Mouse (Mus musculus) left cerebral cortex, adult 18-20 months (tissue): ENCODE measurements around the gene Ccdc8. TPM values are rescaled to one million over a fixed set of nuclear protein-coding genes. Genes with fewer than 3 reads are reported as not detected.

ENCODE experiments used
- DNase-seq, 2 experiments: peaks; one replicate each; pipeline ENCODE4 v3.0.0; 2021 to 2022; ENCODE audit warnings: low spot score in 2 of 2, mixed read lengths in 1 of 2
- total RNA-seq, 2 experiments: library from RNA; stranded (reverse); gene quantifications; 2 replicates each; pipeline ENCODE4 v1.2.3; 2021

The Ccdc8 gene
- total RNA-seq, 2 experiments from 2014 or later: 2.1 to 2.6 TPM

GRCm38 (mm10) chr7:17007300-17007699, 14.8 kb downstream of the Ccdc8 start:
- DNase-seq: no peak

- no peak for DNase-seq
Measured at GRCm38 (mm10) chr7:17009326-17010009, 17.0 kb downstream of the Ccdc8 start.

- DNase-seq: no peak
Measured at GRCm38 (mm10) chr7:17010010-17010347, 17.5 kb downstream of the Ccdc8 start.

GRCm38 (mm10) chr7:17011909-17012590, 19.5 kb downstream of the Ccdc8 start:
- no peak for DNase-seq

GRCm38 (mm10) chr7:17015381-17015780, 22.9 kb downstream of the Ccdc8 start:
- no peak for DNase-seq

- DNase-seq: peak; percentile 97 to 98
Measured at GRCm38 (mm10) chr7:17017036-17017435, 24.5 kb downstream of the Ccdc8 start.

- no peak for DNase-seq
Measured at GRCm38 (mm10) chr7:17017921-17018320, 25.4 kb downstream of the Ccdc8 start.

GRCm38 (mm10) chr7:17019426-17020166, 27.1 kb downstream of the Ccdc8 start:
- no peak for DNase-seq

- no peak for DNase-seq
Measured at GRCm38 (mm10) chr7:17022176-17022575, 29.7 kb downstream of the Ccdc8 start.

GRCm38 (mm10) chr7:17023701-17024100, 31.2 kb downstream of the Ccdc8 start:
- no peak for DNase-seq

- DNase-seq: no peak
Measured at GRCm38 (mm10) chr7:17024141-17024540, 31.6 kb downstream of the Ccdc8 start.

- DNase-seq: no peak
Measured at GRCm38 (mm10) chr7:17024814-17025504, 32.5 kb downstream of the Ccdc8 start.

GRCm38 (mm10) chr7:17025505-17025894, 33.0 kb downstream of the Ccdc8 start:
- DNase-seq: no peak

GRCm38 (mm10) chr7:17025896-17026622, 33.6 kb downstream of the Ccdc8 start:
- DNase-seq: no peak

GRCm38 (mm10) chr7:17026710-17027587, 34.4 kb downstream of the Ccdc8 start:
- peak in 1 of 2 experiments; percentile 55 for DNase-seq

- DNase-seq: peak; percentile 84 to 88
Measured at GRCm38 (mm10) chr7:17027588-17028343, 35.3 kb downstream of the Ccdc8 start, which contains the start of gene Ppp5c. Gene Ppp5c, minus strand, starts transcription at chr7:17027924.

- DNase-seq: peak; percentile 48 to 62
Measured at GRCm38 (mm10) chr7:17028923-17029322, 36.4 kb downstream of the Ccdc8 start.

GRCm38 (mm10) chr7:17030239-17030638, 37.7 kb downstream of the Ccdc8 start:
- no peak for DNase-seq
